Mouse (Mus musculus) liver, postnatal 0 days (tissue): Measurements from ENCODE around the gene Pacrg.

Source experiments
- CTCF ChIP-seq: sonication (generic); IDR thresholded peaks from 2 replicates; pipeline ENCODE4 v1.5.1; 2016; ENCODE audit warnings: antibody characterized with exemption, low read depth
- EP300 ChIP-seq: IDR thresholded peaks from 2 replicates; pipeline ENCODE4 v1.6.1; 2016; ENCODE audit warnings: antibody characterized with exemption, low read depth, mild to moderate bottlenecking

- TF ChIP-seq CTCF = no peak
- no peak for TF ChIP-seq EP300
Observed at GRCm38 (mm10) chr17:10734733-10735132, 105.4 kb downstream of the Pacrg start.
